Mouse (Mus musculus) heart, postnatal 0 days (tissue): ENCODE results near the gene Coa5.

Experiments
- CTCF ChIP-seq: IDR thresholded peaks from 2 replicates; pipeline ENCODE4 v1.5.1; 2016; ENCODE audit warnings: antibody characterized with exemption, control low read depth, low read depth
- EP300 ChIP-seq: IDR thresholded peaks from 2 replicates; pipeline ENCODE4 v1.6.1; 2016; ENCODE audit warnings: antibody characterized with exemption, low read depth

- no peak for TF ChIP-seq CTCF
- TF ChIP-seq EP300, result no peak
Measured at GRCm38 (mm10) chr1:37474634-37475190, 44.8 kb upstream of the Coa5 start.
